Mouse (Mus musculus): Measurements from ENCODE around the gene Ric3. TPM values are rescaled to one million over a fixed set of nuclear protein-coding genes. Genes with fewer than 3 reads are reported as not detected.

Gene Ric3
- polyA plus RNA-seq, 1 experiment, result 61.6 TPM

DNA sequence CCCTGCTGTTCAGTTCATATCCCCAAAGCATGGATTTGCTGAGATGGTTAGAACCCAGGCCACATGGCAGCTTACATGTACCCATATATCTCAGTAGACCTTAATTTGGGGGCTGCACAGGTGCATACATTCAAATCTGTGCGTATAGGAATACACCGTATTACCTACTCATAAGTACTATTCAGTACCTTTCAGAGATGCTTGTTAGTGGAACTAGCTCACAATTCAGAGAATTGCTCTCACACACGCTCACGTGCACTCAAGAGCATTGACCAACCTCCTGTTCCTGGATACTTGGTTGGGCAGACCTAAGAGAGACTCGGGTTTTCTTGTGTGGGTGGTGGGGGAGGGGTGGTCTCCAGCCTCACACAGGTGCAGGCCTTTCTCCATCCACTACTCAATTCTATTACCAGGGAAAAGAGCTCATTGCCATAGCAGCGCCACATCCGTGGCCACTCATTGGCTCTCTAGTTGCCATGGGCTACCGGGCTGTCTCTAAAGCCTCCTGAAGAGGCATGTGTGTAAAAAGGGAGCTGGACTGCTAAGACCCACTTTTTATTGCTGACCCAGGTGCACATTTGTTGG is 71.4 kb downstream of the Ric3 start:
- TF ChIP-seq CTCF (IDR thresholded peaks at IDR 0.05; ENCODE audit: borderline replicate concordance, insufficient read depth, low read depth, low read length), result no peak
- TF ChIP-seq POLR2A (IDR thresholded peaks at IDR 0.05; ENCODE audit: borderline replicate concordance, insufficient read depth, low read length), result no peak
- Histone ChIP-seq H3K4me3 (replicated peaks; ENCODE audit: insufficient read depth, low read depth, low read length) (peak overlapping the region; percentile 68), H3K27me3 (ENCODE audit: control insufficient read depth, insufficient read depth, low read length) (no peaks in the 10 kb centered on the region), H3K4me1 (ENCODE audit: control insufficient read depth, insufficient read depth, low read length) (peaks cover 6% of the 10 kb centered on the region), H3K27ac (ENCODE audit: insufficient read depth, low read length) (no peak overlapping the region)
- peak; percentile 37 to 42 for DNase-seq
- 38% methylated on average over 8 of the region's 8 CpGs for WGBS

DNA sequence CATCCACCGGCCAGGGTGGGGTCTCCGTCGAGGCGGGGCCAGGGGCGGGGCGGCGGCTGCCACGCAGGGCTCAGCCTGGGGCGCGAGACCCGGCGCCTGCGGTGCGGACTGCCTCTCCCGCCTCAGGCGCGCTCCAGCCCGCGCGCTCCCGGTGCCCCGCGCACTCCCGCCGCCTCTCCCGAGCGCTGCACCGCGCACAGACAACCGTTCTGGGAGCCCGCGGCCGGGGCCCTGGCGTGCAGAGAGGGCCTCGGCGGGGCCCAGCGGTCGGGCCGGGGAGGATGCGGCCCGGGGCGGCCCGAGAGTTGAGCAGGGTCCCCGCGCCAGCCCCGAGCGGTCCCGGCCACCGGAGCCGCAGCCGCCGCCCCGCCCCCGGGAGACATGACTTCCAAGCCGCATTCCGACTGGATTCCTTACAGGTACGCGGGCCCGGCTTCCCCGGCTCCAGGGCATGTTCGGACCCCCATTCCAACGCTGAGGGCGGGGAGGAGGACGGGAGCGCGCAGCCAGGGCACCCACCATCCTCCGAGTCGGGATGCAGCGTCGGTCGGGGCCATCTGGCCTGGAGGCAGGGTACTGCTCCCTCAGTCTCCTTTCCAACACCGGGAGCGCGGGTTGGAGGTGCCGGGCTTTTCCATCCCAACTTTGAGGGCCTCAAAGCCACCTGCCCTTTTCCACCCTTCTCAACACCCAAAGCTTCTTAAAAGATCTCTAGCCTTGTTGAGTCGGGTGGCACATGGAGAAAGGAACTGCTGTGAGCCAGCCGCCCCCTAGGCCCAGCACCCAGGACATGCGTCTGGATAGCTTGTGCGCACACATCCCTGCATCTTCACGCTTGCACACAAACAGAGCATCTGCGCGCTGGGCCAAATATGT is 72.2 kb downstream of the Ric3 start:
- H3K4me1 ChIP-seq (ENCODE audit: control insufficient read depth, insufficient read depth, low read length), result peaks cover 6% of the 10 kb centered on the region
- DNase-seq, result peak; percentile 65 to 77
- no peaks in the 10 kb centered on the region for H3K27me3 ChIP-seq (ENCODE audit: control insufficient read depth, insufficient read depth, low read length)
- peak overlapping the region; percentile 68 for H3K4me3 ChIP-seq (replicated peaks; ENCODE audit: insufficient read depth, low read depth, low read length)
- H3K27ac ChIP-seq (ENCODE audit: insufficient read depth, low read length), result peak overlapping the region; percentile 64; the same call in 1 of the 2 replicates
- TF ChIP-seq POLR2A (IDR thresholded peaks at IDR 0.05; ENCODE audit: borderline replicate concordance, insufficient read depth, low read length), result no peak
- TF ChIP-seq CTCF (IDR thresholded peaks at IDR 0.05; ENCODE audit: borderline replicate concordance, insufficient read depth, low read depth, low read length), result no peak
- whole genome bisulfite sequencing, result under 1% methylated on average over 69 of the region's 82 CpGs

DNA sequence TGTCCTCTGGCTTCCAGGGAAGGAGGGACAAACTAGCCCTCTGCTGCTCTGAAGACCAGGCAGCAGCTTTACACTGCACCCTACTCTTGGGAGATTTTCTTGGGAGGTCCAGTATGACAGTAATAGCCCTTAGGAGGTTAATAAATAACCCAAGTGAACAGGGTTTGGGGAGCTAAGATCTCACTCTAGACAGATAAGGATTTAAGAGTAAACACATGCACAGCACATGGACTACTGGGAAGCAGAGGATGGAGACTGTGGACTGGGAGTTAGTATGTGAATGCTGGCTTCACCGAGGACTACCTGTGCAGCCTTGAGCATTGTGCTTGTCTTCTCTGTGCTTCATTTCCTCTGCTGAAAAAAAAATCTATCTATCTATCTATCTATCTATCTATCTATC is 73.9 kb downstream of the Ric3 start:
- DNase-seq, result no peak
- WGBS, result 93% methylated on average over 1 of the region's 1 CpGs
- TF ChIP-seq POLR2A (IDR thresholded peaks at IDR 0.05; ENCODE audit: borderline replicate concordance, insufficient read depth, low read length) (no peak), CTCF (IDR thresholded peaks at IDR 0.05; ENCODE audit: borderline replicate concordance, insufficient read depth, low read depth, low read length) (no peak)
- no peak overlapping the region for H3K27ac ChIP-seq (ENCODE audit: insufficient read depth, low read length)
- H3K4me3 ChIP-seq (replicated peaks; ENCODE audit: insufficient read depth, low read depth, low read length), result no peak overlapping the region
- no peaks in the 10 kb centered on the region for H3K27me3 ChIP-seq (ENCODE audit: control insufficient read depth, insufficient read depth, low read length)
- peaks cover 6% of the 10 kb centered on the region for H3K4me1 ChIP-seq (ENCODE audit: control insufficient read depth, insufficient read depth, low read length)

DNA sequence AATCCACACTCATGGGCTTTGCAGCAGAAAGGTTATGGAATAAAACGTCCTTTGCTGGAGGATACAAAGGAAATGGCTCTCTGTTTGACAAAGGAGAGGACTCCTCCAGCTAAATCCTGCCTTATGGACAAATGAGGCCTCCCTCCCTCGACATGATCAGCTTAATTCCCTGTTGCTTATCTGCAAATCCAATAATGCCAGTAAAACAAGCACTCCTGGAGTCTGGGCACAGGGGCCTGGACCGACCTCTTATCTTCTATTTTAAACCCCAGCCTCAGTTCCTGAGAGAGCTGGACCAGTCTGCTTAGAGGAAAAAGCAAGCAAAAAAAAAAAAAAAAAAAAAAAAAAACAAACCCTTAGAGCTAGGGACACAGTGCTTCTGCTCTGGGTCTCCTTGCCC is 79.5 kb downstream of the Ric3 start:
- no peak overlapping the region for H3K27ac ChIP-seq (ENCODE audit: insufficient read depth, low read length)
- WGBS, result 60% methylated on average over 3 of the region's 3 CpGs

DNA sequence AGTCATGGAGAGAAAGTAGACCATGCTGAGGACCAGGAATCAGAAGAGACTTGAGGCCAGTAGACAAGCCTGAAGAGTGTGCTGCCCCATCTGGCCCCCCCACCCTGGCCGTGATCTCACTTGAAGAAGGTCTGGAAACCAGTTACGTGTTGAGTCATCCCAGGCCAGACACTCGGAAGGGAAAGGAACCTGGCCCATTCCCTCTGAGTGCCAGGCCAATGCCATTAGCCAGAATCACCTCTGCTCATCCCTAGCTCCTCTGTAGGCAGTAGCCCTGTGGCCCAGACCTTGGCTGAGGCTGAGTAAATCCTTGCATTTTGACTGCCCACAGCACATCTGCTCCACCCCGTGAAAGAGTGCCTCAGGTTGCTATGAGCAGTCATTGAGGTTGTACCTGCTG is 81.2 kb downstream of the Ric3 start:
- no peak for DNase-seq
- H3K4me3 ChIP-seq (replicated peaks; ENCODE audit: insufficient read depth, low read depth, low read length), result no peak overlapping the region
- H3K27ac ChIP-seq (ENCODE audit: insufficient read depth, low read length), result no peak overlapping the region
- 37% methylated on average over 4 of the region's 4 CpGs for WGBS
- TF ChIP-seq POLR2A (IDR thresholded peaks at IDR 0.05; ENCODE audit: borderline replicate concordance, insufficient read depth, low read length) (no peak), CTCF (IDR thresholded peaks at IDR 0.05; ENCODE audit: borderline replicate concordance, insufficient read depth, low read depth, low read length) (no peak)
- H3K27me3 ChIP-seq (ENCODE audit: control insufficient read depth, insufficient read depth, low read length), result no peaks in the 10 kb centered on the region
- H3K4me1 ChIP-seq (ENCODE audit: control insufficient read depth, insufficient read depth, low read length), result peaks cover 17% of the 10 kb centered on the region

More for the DNA sequence above, 79.5 kb downstream of the Ric3 start:
- H3K4me1 ChIP-seq (ENCODE audit: control insufficient read depth, insufficient read depth, low read length), result peaks cover 17% of the 10 kb centered on the region
- DNase-seq, result no peak
- TF ChIP-seq POLR2A (IDR thresholded peaks at IDR 0.05; ENCODE audit: borderline replicate concordance, insufficient read depth, low read length) (no peak), CTCF (IDR thresholded peaks at IDR 0.05; ENCODE audit: borderline replicate concordance, insufficient read depth, low read depth, low read length) (no peak)
- no peaks in the 10 kb centered on the region for H3K27me3 ChIP-seq (ENCODE audit: control insufficient read depth, insufficient read depth, low read length)
- H3K4me3 ChIP-seq (replicated peaks; ENCODE audit: insufficient read depth, low read depth, low read length), result no peak overlapping the region

DNA sequence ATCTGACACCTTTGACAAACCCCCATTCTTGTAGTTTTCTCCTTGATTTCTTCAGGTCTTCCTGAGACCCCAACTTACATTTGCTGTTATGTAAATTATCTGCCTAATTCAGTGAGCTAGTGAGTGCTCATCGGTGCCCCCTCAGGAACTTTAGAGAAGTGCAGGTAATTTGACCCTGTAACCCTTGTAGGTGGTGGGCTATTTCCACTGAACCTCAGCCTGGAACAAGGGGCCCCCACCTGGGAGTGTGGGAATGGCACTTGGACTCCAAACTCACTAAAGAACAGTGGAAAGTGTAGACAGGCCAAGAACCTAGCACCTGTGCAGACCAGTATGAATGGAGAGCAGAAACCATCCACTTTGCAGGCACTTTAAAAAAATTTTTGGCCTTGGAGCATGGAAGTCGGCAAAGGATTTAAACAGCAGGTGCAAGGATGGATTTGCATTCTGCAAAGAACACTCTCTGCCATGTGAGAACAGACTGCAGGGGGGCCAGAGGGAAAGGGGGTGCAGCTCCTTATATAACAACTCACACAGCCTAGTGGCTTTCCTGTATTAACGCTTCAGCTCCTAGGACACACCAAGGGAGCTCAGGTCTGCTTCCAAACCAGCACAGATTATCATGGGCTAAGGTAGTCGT is 82.7 kb downstream of the Ric3 start:
- H3K4me1 ChIP-seq (ENCODE audit: control insufficient read depth, insufficient read depth, low read length), result peaks cover 17% of the 10 kb centered on the region
- peak; percentile 32 to 51 for DNase-seq
- H3K4me3 ChIP-seq (replicated peaks; ENCODE audit: insufficient read depth, low read depth, low read length), result no peak overlapping the region
- H3K27ac ChIP-seq (ENCODE audit: insufficient read depth, low read length), result 0 out of 2 replicates have a peak overlapping the region, but pooled peaks have one; percentile 23
- 23% methylated on average over 4 of the region's 4 CpGs for WGBS
- no peaks in the 10 kb centered on the region for H3K27me3 ChIP-seq (ENCODE audit: control insufficient read depth, insufficient read depth, low read length)
- peak; percentile 42 for TF ChIP-seq CTCF (IDR thresholded peaks at IDR 0.05; ENCODE audit: borderline replicate concordance, insufficient read depth, low read depth, low read length)
- TF ChIP-seq POLR2A (IDR thresholded peaks at IDR 0.05; ENCODE audit: borderline replicate concordance, insufficient read depth, low read length), result no peak

DNA sequence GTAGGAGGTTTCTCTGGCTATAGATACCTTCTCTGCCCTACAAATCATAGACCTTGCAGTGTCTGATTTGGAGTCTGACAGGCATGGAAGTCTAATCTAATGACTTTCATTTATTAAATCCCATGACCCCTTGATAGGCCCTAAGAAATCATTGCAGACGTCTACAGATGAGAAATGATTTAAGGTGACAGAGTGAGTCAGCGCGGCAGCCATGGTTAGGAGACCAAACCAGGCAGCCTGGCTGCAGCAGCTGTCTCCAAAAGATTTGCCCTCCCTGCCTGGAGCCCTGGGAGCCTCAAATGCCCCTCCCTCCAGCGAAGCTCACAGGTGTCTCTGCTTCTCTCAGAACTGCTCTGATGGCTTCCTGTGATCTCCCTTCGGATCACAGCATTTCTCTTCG is 87.0 kb downstream of the Ric3 start:
- WGBS, result 78% methylated on average over 6 of the region's 6 CpGs
- no peak for TF ChIP-seq POLR2A (IDR thresholded peaks at IDR 0.05; ENCODE audit: borderline replicate concordance, insufficient read depth, low read length)
- no peak for TF ChIP-seq CTCF (IDR thresholded peaks at IDR 0.05; ENCODE audit: borderline replicate concordance, insufficient read depth, low read depth, low read length)
- no peak overlapping the region for H3K4me3 ChIP-seq (replicated peaks; ENCODE audit: insufficient read depth, low read depth, low read length)
- no peak for DNase-seq
- no peak overlapping the region for H3K27ac ChIP-seq (ENCODE audit: insufficient read depth, low read length)
- no peaks in the 10 kb centered on the region for H3K27me3 ChIP-seq (ENCODE audit: control insufficient read depth, insufficient read depth, low read length)
- peaks cover 6% of the 10 kb centered on the region; the same call in 1 of the 2 replicates for H3K4me1 ChIP-seq (ENCODE audit: control insufficient read depth, insufficient read depth, low read length)

All from cerebellum, adult 2 months (tissue).